Mouse (Mus musculus) kidney, postnatal 0 days (tissue): ENCODE results near the gene Tmem87a. TPM values are rescaled to one million over a fixed set of nuclear protein-coding genes. Genes with fewer than 3 reads are reported as not detected.

Experiments used
- ATAC-seq: fragments of 200-750 bp; cut with Nextera tagmentation; replicated peaks from 2 replicates; pipeline ENCODE4 v1.8.0; 2017; ENCODE audit warnings: low read depth, moderate number of reproducible peaks, moderate TSS enrichment, moderate library complexity; ENCODE audit not compliant: low FRiP score
- DNase-seq: peaks from one replicate; pipeline ENCODE4 v3.0.0-alpha.2; 2016; ENCODE audit warnings: low spot score
- H3K27ac ChIP-seq: fragments of 300-500 bp; sonication (generic); 2 replicates; pipeline ENCODE4 v1.5.1; 2014; ENCODE audit warnings: mild to moderate bottlenecking
- H3K27me3 ChIP-seq: fragments of 300-500 bp; sonication (generic); 2 replicates; pipeline ENCODE4 v1.6.1; 2014; ENCODE audit warnings: low read length, mixed read lengths; ENCODE audit not compliant: insufficient read depth
- H3K36me3 ChIP-seq: fragments of 300-500 bp; sonication (generic); 2 replicates; pipeline ENCODE4 v1.6.1; 2014; ENCODE audit warnings: low read length, mixed read lengths; ENCODE audit not compliant: insufficient read depth
- H3K4me1 ChIP-seq: fragments of 300-500 bp; sonication (generic); replicated peaks from 2 replicates; pipeline ENCODE4 v1.6.1; 2014; ENCODE audit warnings: antibody characterized with exemption, low read length, mixed read lengths; ENCODE audit not compliant: insufficient read depth
- H3K4me2 ChIP-seq: fragments of 300-500 bp; sonication (generic); 2 replicates; pipeline ENCODE4 v1.6.1; 2014; ENCODE audit warnings: mild to moderate bottlenecking, low read length, moderate library complexity, mixed read lengths
- H3K4me3 ChIP-seq: fragments of 300-500 bp; sonication (generic); replicated peaks from 2 replicates; pipeline ENCODE4 v1.5.1; 2014; ENCODE audit warnings: low read depth, low read length
- H3K9ac ChIP-seq: fragments of 300-500 bp; sonication (generic); 2 replicates; pipeline ENCODE4 v1.6.1; 2014; ENCODE audit warnings: low read depth, low read length
- H3K9me3 ChIP-seq: fragments of 300-500 bp; sonication (generic); replicated peaks from 2 replicates; pipeline ENCODE4 v1.6.1; 2016; ENCODE audit warnings: low read length, inconsistent platforms, mixed read lengths
- CTCF ChIP-seq: IDR thresholded peaks from 2 replicates; pipeline ENCODE4 v1.5.1; 2016; ENCODE audit warnings: antibody characterized with exemption, low read depth, mild to moderate bottlenecking, moderate library complexity
- WGBS: fragments of 180-500 bp; shearing (Covaris S2); extraction: QIAGEN DNeasy Blood & Tissue Kit; methylation state at CpG from one replicate; pipeline ENCODE4 v1.1.7; 2014; 5-methylcytosine and 5-hydroxymethylcytosine counted together
- polyA plus RNA-seq: library from polyadenylated mRNA; unstranded; fragments of >200 nt; fragmentation: Nextera tagmentation; extraction: Ambion mirVana; gene quantifications from 2 replicates; pipeline ENCODE4 v1.2.1, GENCODE M21; 2015

The Tmem87a gene
- polyA plus RNA-seq, 1 experiment from 2014 or later, result 10.4 TPM

- Histone ChIP-seq H3K9me3 (no peaks in the 10 kb centered on the region), H3K4me1 (no peaks in the 10 kb centered on the region), H3K27ac (no peak overlapping the region), H3K27me3 (no peaks in the 10 kb centered on the region), H3K36me3 (peaks cover 8% of the 10 kb centered on the region), H3K4me3 (no peak overlapping the region), H3K9ac (no peak overlapping the region), H3K4me2 (no peak overlapping the region)
- 76% methylated on average over 7 of the region's 7 CpGs for WGBS
- ATAC-seq (no peak), DNase-seq (no peak)
- TF ChIP-seq CTCF, result no peak
These were observed 91.6 kb downstream of the Tmem87a start for GRCm38 (mm10) chr2:120312276-120312825.

Other genes with a start within 250 kb of the Tmem87a start
- 67.6 and 79.3 TPM in 2 replicates for gene Ehd4, start 249.5 kb downstream of the Tmem87a start, polyA plus RNA-seq
- gene Pla2g4e, start 158.8 kb downstream of the Tmem87a start, polyA plus RNA-seq, result not detected in 2 replicates
- gene Pla2g4d, start 114.9 kb downstream of the Tmem87a start, polyA plus RNA-seq, result 0.05 and 0.07 TPM in 2 replicates
- 0.07 TPM in 1 of 2 replicates, not detected in the other for gene Pla2g4f, start 89.9 kb downstream of the Tmem87a start, polyA plus RNA-seq
- gene Vps39, start 51.0 kb downstream of the Tmem87a start, polyA plus RNA-seq, result 13.9 and 15.2 TPM in 2 replicates
- gene Ganc, start 217 bp downstream of the Tmem87a start, polyA plus RNA-seq, result 13.5 and 13.7 TPM in 2 replicates
- gene Capn3, start 51.9 kb upstream of the Tmem87a start, polyA plus RNA-seq, result 1.6 and 2.0 TPM in 2 replicates
- 32.5 and 36.5 TPM in 2 replicates for gene Zfp106, start 159.7 kb upstream of the Tmem87a start, polyA plus RNA-seq
- 36.3 and 39.5 TPM in 2 replicates for gene Snap23, start 163.6 kb upstream of the Tmem87a start, polyA plus RNA-seq
- gene Haus2, start 205.3 kb upstream of the Tmem87a start, polyA plus RNA-seq, result 14.1 and 18.4 TPM in 2 replicates
- 19.2 and 20.8 TPM in 2 replicates for gene Lrrc57, start 205.4 kb upstream of the Tmem87a start, polyA plus RNA-seq
- 4.3 and 4.5 TPM in 2 replicates for gene Stard9, start 225.0 kb upstream of the Tmem87a start, polyA plus RNA-seq